Mouse (Mus musculus) frontal cortex, postnatal 14 days (tissue): ENCODE measurements around the gene Tmod4.

Experiments
- DNase-seq, 2 experiments: peaks; one replicate each; pipeline ENCODE4 v3.0.0; 2022; ENCODE audit warnings: low spot score in 2 of 2

Gene Tmod4

GRCm38 (mm10) chr3:95136336-95136735 lies 12.1 kb downstream of the Tmod4 start:
- no peak for DNase-seq

GRCm38 (mm10) chr3:95139586-95140288 lies 15.5 kb downstream of the Tmod4 start:
- no peak for DNase-seq

- DNase-seq, result no peak
These were observed 16.0 kb downstream of the Tmod4 start for GRCm38 (mm10) chr3:95140289-95140595.

- no peak for DNase-seq
These were observed 16.5 kb downstream of the Tmod4 start for GRCm38 (mm10) chr3:95140795-95141194.

GRCm38 (mm10) chr3:95141474-95141873 lies 17.2 kb downstream of the Tmod4 start:
- no peak for DNase-seq

- DNase-seq, result no peak
These were observed 17.8 kb downstream of the Tmod4 start, which contains the start of gene Tnfaip8l2 for GRCm38 (mm10) chr3:95141952-95142616. Gene Tnfaip8l2 (minus strand): TSS chr3:95142360.

GRCm38 (mm10) chr3:95142617-95143011 lies 18.3 kb downstream of the Tmod4 start:
- DNase-seq, result peak; percentile 60 to 85

GRCm38 (mm10) chr3:95147924-95148323 lies 23.6 kb downstream of the Tmod4 start:
- DNase-seq, result no peak

- no peak for DNase-seq
These were observed 29.6 kb downstream of the Tmod4 start for GRCm38 (mm10) chr3:95153874-95154273.

GRCm38 (mm10) chr3:95159511-95159986 lies 35.3 kb downstream of the Tmod4 start:
- no peak for DNase-seq

- peak; percentile 81 to 84 for DNase-seq
These were observed 36.0 kb downstream of the Tmod4 start, which contains the start of gene Sema6c for GRCm38 (mm10) chr3:95159987-95160963. Gene Sema6c (plus strand): TSS chr3:95160457.

GRCm38 (mm10) chr3:95161041-95161551 lies 36.8 kb downstream of the Tmod4 start:
- DNase-seq, result no peak

- no peak for DNase-seq
These were observed 37.5 kb downstream of the Tmod4 start for GRCm38 (mm10) chr3:95161618-95162344.

- no peak for DNase-seq
These were observed 38.0 kb downstream of the Tmod4 start for GRCm38 (mm10) chr3:95162345-95162628.

GRCm38 (mm10) chr3:95163419-95164255 lies 39.4 kb downstream of the Tmod4 start:
- no peak for DNase-seq

- DNase-seq, result no peak
These were observed 39.9 kb downstream of the Tmod4 start for GRCm38 (mm10) chr3:95164256-95164550.

- DNase-seq, result no peak
These were observed 40.6 kb downstream of the Tmod4 start for GRCm38 (mm10) chr3:95164840-95165239.

- no peak for DNase-seq
These were observed 45.7 kb downstream of the Tmod4 start for GRCm38 (mm10) chr3:95169996-95170395.

- DNase-seq, result no peak
These were observed 46.8 kb downstream of the Tmod4 start for GRCm38 (mm10) chr3:95171105-95171504.

GRCm38 (mm10) chr3:95172526-95173255 lies 48.4 kb downstream of the Tmod4 start:
- DNase-seq, result no peak
